Mouse (Mus musculus) cerebellum, adult 2 months (tissue): ENCODE measurements around the gene Sord.

ENCODE experiments used
- CTCF ChIP-seq: fragments of 200-500 bp; IDR thresholded peaks from 2 replicates; pipeline ENCODE4 v1.5.1; 2011; ENCODE audit warnings: low read depth, mild to moderate bottlenecking, control low read depth, low read length, moderate library complexity, borderline replicate concordance; ENCODE audit not compliant: insufficient read depth
- POLR2A ChIP-seq: fragments of 200-500 bp; IDR thresholded peaks from 2 replicates; pipeline ENCODE4 v1.6.1; 2011; ENCODE audit warnings: low read length, control low read depth, borderline replicate concordance; ENCODE audit not compliant: insufficient read depth

- TF ChIP-seq POLR2A (no peak), CTCF (no peak)
Observed at GRCm38 (mm10) chr2:122237891-122238470, 3.4 kb downstream of the Sord start.
